Mouse (Mus musculus) MEL (cell line): Measurements from ENCODE around the gene Npsr1.

Experiments used
- EP300 ChIP-seq, 2 experiments: IDR thresholded peaks; 2 replicates each; pipeline ENCODE4 v1.6.1; 2011; ENCODE audit warnings: improper control_type of control experiment in 2 of 2, low read length in 2 of 2, low read depth in 1 of 2, mild to moderate bottlenecking in 1 of 2
- POLR2A ChIP-seq, 2 experiments: IDR thresholded peaks; 2 replicates each; pipeline ENCODE4 v1.6.1; 2011 to 2012; ENCODE audit warnings: low read length in 2 of 2, mild to moderate bottlenecking in 2 of 2, control low read depth in 1 of 2, improper control_type of control experiment in 1 of 2, low read depth in 1 of 2, moderate library complexity in 1 of 2; ENCODE audit not compliant: control insufficient read depth in 1 of 2, insufficient read depth in 1 of 2, poor library complexity in 1 of 2
- POLR2AphosphoS5 ChIP-seq: IDR thresholded peaks from 2 replicates; pipeline ENCODE4 v1.6.1; 2012; ENCODE audit warnings: low read depth, borderline replicate concordance, mild to moderate bottlenecking, inconsistent platforms, low read length, moderate library complexity, mixed read lengths

DNA sequence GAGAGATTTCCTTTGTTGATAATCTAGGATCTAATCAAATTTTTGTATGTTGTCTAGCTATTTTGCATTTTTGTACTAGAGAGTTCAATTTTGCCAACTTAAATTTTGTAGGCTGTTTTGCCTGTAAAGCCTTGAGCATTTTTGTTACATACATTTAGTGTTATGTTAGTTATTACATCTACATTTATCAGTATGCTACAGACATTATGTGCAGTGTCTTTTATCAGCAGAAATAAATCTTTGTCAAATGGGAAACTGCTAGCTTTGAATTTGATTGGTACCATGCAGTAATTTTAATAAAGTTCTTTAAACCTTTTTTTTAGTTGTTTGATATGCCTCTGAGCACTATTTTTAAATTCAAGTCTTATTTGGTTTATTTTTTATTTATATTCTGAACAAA is 185.7 kb downstream of the Npsr1 start:
- TF ChIP-seq POLR2AphosphoS5 (no peak), POLR2A (IDR thresholded peaks at IDR 0.05; ENCODE audit: control insufficient read depth in 1 of 2, insufficient read depth in 1 of 2, low read depth in 1 of 2, low read length in 2 of 2, poor library complexity in 1 of 2) (no peak), EP300 (IDR thresholded peaks at IDR 0.05; ENCODE audit: low read depth in 1 of 2, low read length in 2 of 2) (peak; percentile 80 to 87)
